Mouse (Mus musculus): Measurements from ENCODE around the gene Saa3.
A peak's percentile ranks its signal among the peaks of the same experiment; 100 is the strongest.
"Not testable (repeated sequence)": the region's sequence is repeated elsewhere in the genome, so short reads cannot be mapped to it uniquely, and the experiment has no call there.

Saa3 gene

DNA sequence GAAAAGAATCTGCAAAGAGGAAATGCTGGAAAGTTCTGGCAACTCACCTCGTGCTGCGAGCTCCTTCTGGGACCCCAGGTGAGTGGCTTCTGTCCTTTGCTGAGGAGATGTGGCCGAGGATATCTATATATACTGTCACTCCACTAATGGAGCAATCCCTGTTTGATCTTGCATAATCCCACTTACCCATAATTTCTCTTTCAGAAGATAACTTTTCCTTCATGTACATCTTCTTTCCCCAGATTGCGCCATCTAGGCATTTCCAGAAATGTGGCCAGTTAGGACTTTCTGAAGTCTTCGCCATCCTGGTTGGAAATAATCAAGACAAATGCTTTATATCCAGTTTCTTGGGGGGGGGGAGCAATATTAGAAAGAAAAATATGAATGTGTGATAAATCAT lies at the start of gene Saa3:
Gene Saa3 (minus strand): TSS at position 101 of the 400 bp plus-strand sequence.
- no peak for DNase-seq (ENCODE audit: low spot score)

DNA sequence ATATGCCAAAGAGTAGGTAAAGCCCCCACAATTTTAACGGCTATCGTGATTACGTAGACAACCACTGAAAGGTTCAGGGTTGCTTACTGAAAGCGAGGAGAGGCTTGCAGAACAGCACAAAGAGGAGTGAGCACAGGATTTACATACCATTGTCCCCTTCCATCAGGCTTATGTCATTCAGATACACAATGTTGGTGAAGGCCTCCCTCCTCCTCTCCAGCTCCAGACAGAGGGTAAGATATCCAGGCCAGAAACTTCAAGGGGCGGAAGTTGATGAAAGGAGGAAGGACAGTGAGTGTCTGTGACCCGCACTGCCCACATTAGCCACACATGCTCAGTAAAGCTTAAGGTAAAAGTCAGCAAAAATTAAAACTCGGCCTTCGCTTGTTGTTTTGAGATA lies 49.2 kb upstream of the Saa3 start:
- no peak for DNase-seq (ENCODE audit: low spot score)

DNA sequence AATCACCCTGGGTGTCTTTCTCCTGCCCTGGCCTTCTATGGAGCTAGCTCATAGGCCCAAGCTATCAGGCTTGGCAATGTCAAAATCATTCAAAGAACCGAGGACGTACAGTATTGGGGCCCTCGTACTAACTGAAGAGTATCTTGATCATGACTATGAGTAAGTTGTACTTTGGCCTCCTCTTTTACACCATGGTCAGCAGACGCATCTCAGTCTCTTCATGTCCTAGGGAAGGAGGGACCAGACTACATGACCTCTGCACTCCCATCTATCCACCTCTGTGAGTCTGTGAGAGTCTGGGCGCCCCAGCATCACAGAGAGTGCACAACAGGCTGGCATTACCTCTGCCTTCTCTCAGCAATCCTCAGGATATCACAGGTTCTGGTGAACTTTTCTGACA lies 47.1 kb upstream of the Saa3 start:
- no peak for DNase-seq (ENCODE audit: low spot score)

GRCm38 (mm10) chr7:46761049-46761795 lies 45.7 kb upstream of the Saa3 start:
- DNase-seq (ENCODE audit: low spot score): peak; percentile 10

DNA sequence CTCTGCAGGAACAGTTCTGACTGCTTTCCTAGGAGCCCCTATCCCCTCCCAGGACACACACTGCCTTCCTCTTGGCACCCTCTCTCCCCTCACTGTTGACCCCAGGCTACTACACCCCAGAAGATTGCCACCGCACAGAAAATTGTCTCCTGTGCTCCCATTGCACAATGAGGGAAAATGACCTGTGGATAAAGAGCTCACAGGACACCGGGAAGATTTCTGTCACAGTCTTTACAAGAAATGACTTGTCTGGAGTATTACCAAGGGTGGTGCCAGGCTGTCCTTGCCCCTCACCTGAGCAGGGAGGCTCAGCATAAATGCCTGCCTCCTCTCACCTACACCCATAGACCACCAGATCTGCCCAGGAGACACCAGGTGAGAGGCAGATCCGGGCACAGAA lies 36.0 kb upstream of the Saa3 start, which contains the start of gene Saa2:
Gene Saa2 (plus strand): TSS at position 301 of the 400 bp plus-strand sequence.
- DNase-seq (ENCODE audit: low spot score): no peak

GRCm38 (mm10) chr7:46748459-46748858 lies 33.0 kb upstream of the Saa3 start:
- no peak for DNase-seq (ENCODE audit: low spot score)

GRCm38 (mm10) chr7:46746381-46746780 lies 30.9 kb upstream of the Saa3 start:
- DNase-seq (ENCODE audit: low spot score): no peak

GRCm38 (mm10) chr7:46745816-46746215 lies 30.3 kb upstream of the Saa3 start:
- DNase-seq (ENCODE audit: low spot score): no peak

- not testable (repeated sequence) for DNase-seq (ENCODE audit: low spot score)
Measured at GRCm38 (mm10) chr7:46742880-46743279, 27.4 kb upstream of the Saa3 start, which contains the start of gene Saa1. Saa1 (minus strand) TSS chr7:46742980.

- DNase-seq (ENCODE audit: low spot score): not testable (repeated sequence)
Measured at GRCm38 (mm10) chr7:46740041-46740440, 24.5 kb upstream of the Saa3 start.

DNA sequence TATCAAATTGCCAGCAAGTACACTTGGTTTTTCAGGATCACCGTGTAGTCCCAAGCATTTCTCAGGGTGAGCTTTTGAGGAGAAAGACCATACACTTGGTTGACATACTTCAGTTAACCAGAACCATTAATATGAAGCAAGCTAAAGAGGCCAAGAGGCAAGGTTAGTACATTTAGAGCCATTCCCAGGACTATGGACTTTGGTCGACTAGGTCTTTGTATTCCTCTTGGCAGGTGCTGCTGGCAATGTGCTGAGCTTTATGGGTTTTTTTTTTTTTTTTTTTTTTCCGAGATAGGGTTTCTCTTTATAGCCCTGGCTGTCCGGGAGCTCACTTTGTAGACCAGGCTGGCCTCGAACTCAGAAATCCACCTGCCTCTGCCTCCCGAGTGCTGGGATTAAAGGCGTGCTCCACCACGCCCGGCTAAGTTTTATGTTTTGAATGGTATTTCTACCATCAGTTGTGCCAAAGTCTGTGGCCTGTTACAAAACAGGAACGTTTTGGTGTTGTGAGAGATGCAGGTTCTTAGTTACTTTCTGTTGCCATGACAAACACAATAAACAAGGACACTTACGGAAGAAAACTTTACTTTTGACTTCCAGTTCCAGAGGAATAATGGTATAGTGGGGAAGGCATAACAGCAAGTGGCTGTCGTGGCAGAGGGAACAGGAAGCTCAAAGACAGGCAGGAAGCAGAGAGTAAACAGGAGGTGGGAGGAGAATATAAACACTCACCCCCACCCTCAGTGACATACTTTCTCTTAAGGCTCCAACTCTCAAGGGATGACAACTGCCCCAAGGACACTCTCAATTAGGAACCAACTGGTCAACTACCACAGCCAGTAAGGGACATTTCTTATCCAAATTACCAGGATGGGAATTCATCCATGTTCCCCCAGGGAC lies 23.3 kb upstream of the Saa3 start:
- DNase-seq (ENCODE audit: low spot score): no peak

DNA sequence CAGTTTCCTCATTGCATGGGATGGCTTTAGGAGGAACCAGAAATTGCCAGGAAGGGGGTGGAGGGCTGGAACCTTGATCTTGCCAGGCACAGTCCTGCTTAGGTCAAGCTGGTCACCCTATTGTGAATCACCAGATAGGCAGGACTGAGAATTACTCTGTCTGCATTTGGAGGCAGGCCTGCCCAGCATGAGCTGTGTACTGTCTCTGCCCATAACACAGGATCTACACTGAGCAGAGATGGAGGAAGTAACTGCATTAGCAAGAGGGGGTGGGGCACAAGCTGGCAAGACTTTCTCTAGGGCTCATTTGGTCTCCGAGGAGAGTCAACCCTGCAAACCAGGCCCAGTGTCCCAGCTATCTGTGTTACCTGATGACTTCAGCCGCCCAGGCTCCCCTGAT lies 19.5 kb upstream of the Saa3 start:
- no peak for DNase-seq (ENCODE audit: low spot score)

- no peak for DNase-seq (ENCODE audit: low spot score)
Measured at GRCm38 (mm10) chr7:46732458-46732857, 17.0 kb upstream of the Saa3 start, which contains the start of gene Saa4. Saa4 (minus strand) TSS chr7:46732603.

DNA sequence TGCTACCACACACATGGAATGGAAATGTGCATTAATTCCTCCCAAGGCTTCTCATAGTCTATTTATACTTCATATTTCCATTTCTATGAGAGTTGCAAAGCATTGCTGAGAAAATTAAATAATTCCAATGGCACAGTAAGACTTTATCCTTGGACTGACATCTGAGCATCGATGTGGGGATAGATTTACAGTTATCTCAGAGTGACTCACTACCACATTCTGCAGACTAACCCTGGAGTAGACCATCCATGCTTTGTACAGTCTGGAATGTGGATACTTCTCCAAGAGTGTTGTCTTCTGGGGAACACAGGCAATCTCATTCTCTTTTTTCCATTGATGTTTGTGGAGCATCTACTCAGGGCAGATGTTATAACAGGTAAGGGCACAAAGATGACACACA lies 12.1 kb upstream of the Saa3 start:
- no peak for DNase-seq (ENCODE audit: low spot score)

DNA sequence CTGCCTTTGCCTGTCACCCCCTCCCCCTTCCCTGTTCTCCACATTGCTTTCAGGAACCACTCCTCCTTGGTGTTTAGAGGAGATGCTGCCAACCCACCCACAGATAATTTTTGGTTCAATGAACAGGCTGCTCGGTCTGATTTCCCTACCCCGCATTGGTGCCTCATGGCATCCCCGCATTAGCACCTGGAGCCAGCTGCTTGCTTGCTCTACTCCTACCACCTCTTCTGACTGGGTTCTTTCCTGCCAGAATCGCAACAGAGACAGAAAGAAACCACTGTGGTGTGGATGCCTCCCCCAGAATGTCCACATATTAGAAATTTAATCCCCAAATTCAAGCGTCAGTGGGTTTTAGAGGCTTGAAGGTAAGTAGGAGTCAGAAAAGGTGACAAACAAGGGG lies 8.9 kb upstream of the Saa3 start:
- DNase-seq (ENCODE audit: low spot score): no peak

- DNase-seq (ENCODE audit: low spot score): no peak
Measured at GRCm38 (mm10) chr7:46723849-46724248, 8.3 kb upstream of the Saa3 start.

DNA sequence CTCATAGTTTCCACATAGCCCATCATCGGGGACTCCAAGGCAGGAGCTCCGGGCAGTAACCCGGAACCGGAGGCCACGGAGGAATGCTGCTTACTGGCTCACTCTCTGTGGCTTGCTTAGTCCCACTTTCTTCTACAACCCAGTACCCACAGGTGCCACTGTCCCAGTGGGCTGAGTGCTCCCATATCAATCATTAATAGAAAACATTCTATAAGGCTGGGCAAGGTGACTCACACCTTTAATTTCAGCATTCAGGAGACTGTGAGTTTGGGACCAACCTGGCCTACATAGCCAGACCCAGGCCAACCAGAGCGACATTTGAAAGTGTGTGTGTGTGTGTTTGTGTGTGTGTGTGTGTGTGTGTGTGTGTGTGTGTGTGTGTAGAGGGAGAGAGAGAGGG lies 7.9 kb upstream of the Saa3 start:
- no peak for DNase-seq (ENCODE audit: low spot score)

DNA sequence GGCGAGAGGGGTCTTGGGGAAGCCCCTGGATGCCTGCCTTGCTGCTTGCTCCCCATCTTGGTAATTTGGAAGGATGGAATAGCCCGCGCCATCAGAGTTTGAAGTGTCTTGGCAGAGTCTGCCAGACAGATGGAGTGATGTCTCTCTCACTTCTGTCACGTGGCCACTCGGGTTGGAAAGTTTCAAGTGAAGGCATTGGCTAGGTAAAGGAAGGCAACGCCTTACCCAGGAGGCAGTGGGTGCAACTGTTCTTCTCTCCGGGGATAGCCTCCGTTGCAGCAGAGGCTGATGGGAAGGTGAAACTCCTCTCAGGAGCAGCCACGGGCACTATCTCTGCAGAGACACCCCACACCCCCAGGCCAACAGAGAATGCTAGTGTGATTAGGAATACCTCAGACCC lies 5.0 kb upstream of the Saa3 start:
- DNase-seq (ENCODE audit: low spot score): no peak

- DNase-seq (ENCODE audit: low spot score): peak; percentile 60
Measured at GRCm38 (mm10) chr7:46719526-46719925, 4.0 kb upstream of the Saa3 start.

GRCm38 (mm10) chr7:46718591-46719270 lies 3.2 kb upstream of the Saa3 start:
- DNase-seq (ENCODE audit: low spot score): no peak

- peak; percentile 21 for DNase-seq (ENCODE audit: low spot score)
Measured at GRCm38 (mm10) chr7:46716897-46717296, 1.4 kb upstream of the Saa3 start.

GRCm38 (mm10) chr7:46714518-46714917 lies 982 bp downstream of the Saa3 start:
- peak; percentile 54 for DNase-seq (ENCODE audit: low spot score)

Data from urinary bladder, postnatal 14 days (tissue).